Comparison of ENCODE assay signal across 8 mouse cellular contexts in genomic region chr11:9048011-9048702, GRCm38 (mm10). TPM values are rescaled to one million over a fixed set of nuclear protein-coding genes. Genes with fewer than 3 reads are reported as not detected.
DNase-seq lines count a peak whose midpoint lies in the region; ATAC-seq and TF ChIP-seq lines count a peak whose summit lies in the region.

Gm11992 (plus strand) TSS chr11:9048594.

- peak; percentile 76 for DNase-seq in adipocyte (ENCODE audit: low spot score)
- DNase-seq in gastrocnemius, adult 2 months: peak; percentile 84
- peak; percentile 72 to 82 for DNase-seq in left cerebral cortex, adult 18-20 months (ENCODE audit: low spot score in 2 of 2)
- peak; percentile 84 to 90 for DNase-seq in lung, postnatal 4 days
- DNase-seq in retina, postnatal 1 day: peak; percentile 96
- DNase-seq in thymus, postnatal 4 days: peak; percentile 82

- intact Hi-C loops in gastrocnemius, adult 2 months (cut with DNase I): loop anchor here (5.0 kb wide), 1 partner anchor 36 kb away; the partner anchor contains the start of gene Hus1

- WGBS in hindbrain, embryonic 16.5 days: 4% methylated on average over 21 of the region's 21 CpGs

- no peak for TF ChIP-seq CTCF in cortical plate, adult 2 months (IDR thresholded peaks at IDR 0.05; ENCODE audit: extremely low read depth, insufficient read depth, low read length)
- no peak for TF ChIP-seq CTCF in gastrocnemius, adult 2 months (IDR thresholded peaks at IDR 0.05)

- H3K4me2 ChIP-seq in hindbrain, embryonic 16.5 days (ENCODE audit: low read length): peak within 1 kb of the TSS; percentile 99

- no peaks in the 10 kb centered on the region for H3K36me3 ChIP-seq in hindbrain, embryonic 16.5 days (ENCODE audit: control insufficient read depth, insufficient read depth, low read length)

- no peaks in the 10 kb centered on the region for H3K9me3 ChIP-seq in hindbrain, embryonic 16.5 days (ENCODE audit: control insufficient read depth, low read length)

- peaks cover 3% of the 10 kb centered on the region for H3K4me1 ChIP-seq in cortical plate, adult 2 months (ENCODE audit: control insufficient read depth, insufficient read depth, low read length)
- peaks cover 6% of the 10 kb centered on the region; the same call in 1 of the 2 replicates for H3K4me1 ChIP-seq in hindbrain, embryonic 16.5 days (ENCODE audit: control insufficient read depth, insufficient read depth, low read depth, low read length)

- H3K4me3 ChIP-seq in cortical plate, adult 2 months (ENCODE audit: insufficient read depth, low read length): peak within 1 kb of the TSS; percentile 47
- peak within 1 kb of the TSS; percentile 72 for H3K4me3 ChIP-seq in gastrocnemius, adult 2 months
- H3K4me3 ChIP-seq in hindbrain, embryonic 16.5 days (ENCODE audit: low read length): peak within 1 kb of the TSS; percentile 61

- H3K27ac ChIP-seq in cortical plate, adult 2 months (ENCODE audit: insufficient read depth, low read length): no peak within 1 kb of the TSS
- H3K27ac ChIP-seq in gastrocnemius, adult 2 months: no peak within 1 kb of the TSS
- H3K27ac ChIP-seq in hindbrain, embryonic 16.5 days (ENCODE audit: low read depth, low read length): no peak within 1 kb of the TSS

- peak; percentile 100 for ATAC-seq in hindbrain, embryonic 16.5 days

- TF ChIP-seq POLR2A in cortical plate, adult 2 months (IDR thresholded peaks at IDR 0.05; ENCODE audit: extremely low read depth, insufficient read depth, low read length): no peak

- H3K27me3 ChIP-seq in hindbrain, embryonic 16.5 days (replicated peaks; ENCODE audit: control insufficient read depth, insufficient read depth, low read length): no peaks in the 10 kb centered on the region; the same call in none of the 2 replicates

- H3K9ac ChIP-seq in hindbrain, embryonic 16.5 days (ENCODE audit: low read depth, low read length): peak within 1 kb of the TSS; percentile 19

RNA-seq across cellular contexts. Expression of gene Gm11992, which starts in this region (rescaled TPM):
- 0.81 and 1.1 TPM in 2 replicates for polyA plus RNA-seq in cortical plate, adult 2 months (2012; rRNA removed)
- not detected for total RNA-seq in gastrocnemius, adult 2 months (2021)
- 1.9 and 2.8 TPM in 2 replicates for polyA plus RNA-seq in hindbrain, embryonic 16.5 days (2015; fragmentation: Nextera tagmentation; extraction: Ambion mirVana)
- under 1 TPM; 0.58 to 0.59 TPM for total RNA-seq in left cerebral cortex, adult 18-20 months (2021)

Comparison
In these comparisons a context has a peak if more than half of its experiments do, and no peak if none do; other contexts are left out.
1. Peak in DNase-seq and H3K4me3 ChIP-seq in gastrocnemius, adult 2 months; RNA of the gene not detected or under 1 TPM.
2. Peak in DNase-seq in left cerebral cortex, adult 18-20 months; RNA of the gene not detected or under 1 TPM.